Mouse (Mus musculus) frontal cortex, adult 2 months (tissue): ENCODE results near the gene Chrnb2. TPM values are rescaled to one million over a fixed set of nuclear protein-coding genes. Genes with fewer than 3 reads are reported as not detected.

ENCODE experiments used
- DNase-seq, 2 experiments: peaks; one replicate each; pipeline ENCODE4 v3.0.0; 2022; ENCODE audit warnings: low spot score in 1 of 2; ENCODE audit errors: extremely low spot score in 1 of 2
- polyA plus RNA-seq: library from polyadenylated mRNA; depleted of rRNA; stranded (reverse); fragments of >200 nt; gene quantifications from 2 replicates; pipeline ENCODE4 v1.2.3, GENCODE M21; 2012; rRNA removed

Chrnb2 gene
- polyA plus RNA-seq, 1 experiment, result 26.7 TPM

DNA sequence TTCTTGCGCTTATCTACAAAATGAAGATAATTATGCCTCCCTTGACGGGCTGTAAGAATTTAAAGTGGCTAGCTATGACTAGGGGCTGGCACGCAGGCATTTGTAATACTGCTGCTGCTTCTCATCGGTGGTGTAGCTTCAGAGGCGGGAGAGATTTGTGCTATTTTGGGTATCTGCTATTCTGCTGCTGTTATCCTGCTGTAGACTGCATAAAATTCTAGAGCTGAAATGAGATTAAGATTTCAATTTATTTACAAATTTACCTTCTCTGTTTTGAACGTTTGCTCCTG lies 48.5 kb downstream of the Chrnb2 start:
- peak in 1 of 2 experiments; percentile 42 for DNase-seq

DNA sequence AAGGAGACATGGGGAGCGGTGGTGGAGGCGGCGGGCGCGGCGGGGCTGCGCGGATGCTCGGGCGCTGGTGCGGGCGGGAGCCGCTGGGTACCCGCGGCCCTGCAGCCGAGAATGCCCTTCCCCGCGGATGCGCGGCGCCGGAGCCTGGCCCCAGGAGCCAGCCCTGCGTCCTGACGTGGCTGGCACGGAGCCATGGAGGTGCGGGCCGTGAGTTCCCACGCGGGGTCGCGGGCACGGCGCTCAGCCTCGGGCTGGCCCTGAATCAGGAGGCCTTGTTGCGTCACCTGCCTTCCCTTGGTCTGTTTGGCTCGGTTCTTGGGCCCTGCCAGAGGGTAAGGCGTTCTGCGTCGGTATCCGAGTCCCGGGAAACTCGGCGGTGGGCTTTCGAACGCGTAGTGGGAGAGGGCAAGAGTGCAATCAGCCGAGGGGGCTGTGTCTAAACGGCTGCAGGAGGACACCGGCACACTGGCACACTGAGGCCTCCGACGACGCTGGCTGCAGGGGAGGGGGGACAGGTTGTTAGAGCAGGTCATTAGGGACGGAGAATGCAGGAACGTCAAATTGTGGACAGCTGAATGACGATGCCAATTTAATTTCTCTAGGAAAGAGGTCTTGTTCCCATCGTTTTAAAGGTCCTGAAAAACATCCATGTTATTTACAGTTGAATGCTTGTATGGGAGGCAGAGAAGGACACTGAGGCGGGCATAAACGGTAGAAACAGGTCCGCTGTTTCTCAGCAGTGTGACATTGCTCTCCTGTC lies 49.0 kb downstream of the Chrnb2 start:
- peak; percentile 29 to 57 for DNase-seq

DNA sequence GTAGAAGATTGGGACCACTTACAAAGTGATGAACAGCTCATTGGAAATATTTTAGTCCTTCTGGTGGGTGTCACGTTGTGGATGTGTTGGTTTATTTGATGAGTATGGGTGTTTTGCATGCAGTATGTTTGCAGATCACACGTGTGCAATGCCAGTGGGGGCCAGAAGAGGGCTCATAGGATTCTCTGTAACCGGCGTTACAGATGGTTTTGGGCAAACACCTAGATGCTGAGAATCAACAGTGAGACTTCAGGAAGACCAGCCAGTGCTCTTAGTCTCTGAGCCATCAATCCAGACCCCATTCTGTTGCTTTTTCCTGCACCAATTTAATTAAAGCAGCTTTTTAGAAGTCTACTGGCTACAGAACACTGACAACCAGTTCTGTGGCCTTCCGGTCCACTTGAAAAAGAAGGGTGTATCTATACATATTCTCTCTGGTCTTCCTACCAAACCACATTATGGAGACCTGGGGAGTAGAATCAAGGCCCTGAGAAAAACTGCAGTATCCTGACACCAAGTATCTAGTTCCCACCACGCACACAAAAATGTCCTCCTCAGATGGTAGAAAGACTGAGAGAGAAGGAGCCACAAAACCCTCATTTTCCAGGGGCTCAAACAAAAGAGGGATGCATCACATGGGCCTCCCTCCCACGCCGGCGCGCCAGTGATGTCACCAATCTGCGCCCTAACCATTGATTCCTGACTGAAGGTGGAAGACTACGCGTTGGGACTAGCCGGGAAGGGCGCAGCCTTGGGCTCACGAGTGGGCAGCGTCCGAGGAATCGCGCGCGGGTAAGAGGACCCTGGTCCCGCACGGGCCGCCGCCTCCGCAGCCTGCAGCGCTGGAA lies 49.8 kb downstream of the Chrnb2 start, which contains the start of gene Adar:
Gene Adar (plus strand): TSS at position 664 of the 848 bp plus-strand sequence.
- peak; percentile 89 to 96 for DNase-seq

DNA sequence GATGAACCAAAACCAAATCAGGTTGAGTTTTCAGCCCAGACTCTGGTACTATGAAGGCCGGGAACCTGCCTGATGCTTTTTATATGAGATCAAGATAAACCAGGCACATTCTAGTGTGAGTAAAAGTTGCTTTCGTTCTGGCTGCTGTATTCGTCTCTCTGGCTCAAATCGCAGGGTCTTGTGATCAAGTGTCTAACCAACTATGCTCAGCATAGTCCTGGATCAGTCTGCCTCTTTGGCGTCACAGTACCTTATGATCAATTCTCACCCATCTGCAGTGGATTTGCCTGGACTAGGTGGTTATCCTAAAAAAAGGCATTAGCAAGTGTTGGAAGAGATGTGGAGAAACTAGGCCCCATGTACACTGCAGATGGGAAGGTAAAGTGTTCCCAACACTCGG lies 60.4 kb downstream of the Chrnb2 start:
- DNase-seq, result peak in 1 of 2 experiments; percentile 15

- DNase-seq, result no peak
These were observed 60.8 kb downstream of the Chrnb2 start for GRCm38 (mm10) chr3:89703596-89703995.

DNA sequence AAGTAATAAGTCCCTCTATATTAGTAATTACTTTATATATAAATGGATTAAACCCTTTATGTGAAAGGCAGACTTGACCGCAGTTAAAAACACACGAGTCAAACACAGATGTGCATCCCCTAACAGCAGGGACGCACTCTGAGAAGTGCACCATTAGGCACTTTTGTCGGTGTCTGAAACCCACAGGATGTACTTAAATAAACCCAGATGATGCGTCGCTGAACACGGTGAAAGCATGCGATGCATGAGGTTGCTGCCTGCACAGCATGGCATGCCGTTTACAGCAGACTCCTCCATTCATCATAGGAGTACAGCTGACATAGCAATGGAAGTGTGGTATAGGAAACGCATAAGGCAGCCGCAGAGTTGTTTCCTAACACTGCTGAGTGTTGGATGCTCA lies 64.0 kb downstream of the Chrnb2 start:
- no peak for DNase-seq

- DNase-seq, result no peak
These were observed 65.5 kb downstream of the Chrnb2 start for GRCm38 (mm10) chr3:89698958-89699357.

Other genes starting within 250 kb of the Chrnb2 start
- gene Kcnn3, start 244.5 kb downstream of the Chrnb2 start, polyA plus RNA-seq, result 11.4 and 15.8 TPM in 2 replicates
- 99.0 and 108 TPM in 2 replicates for gene Adar, start 49.6 kb downstream of the Chrnb2 start, polyA plus RNA-seq
- gene Ube2q1, start 9.0 kb upstream of the Chrnb2 start, polyA plus RNA-seq, result 56.9 and 58.0 TPM in 2 replicates
- 2.0 and 2.4 TPM in 2 replicates for gene She, start 66.7 kb upstream of the Chrnb2 start, polyA plus RNA-seq
- 1.7 and 2.3 TPM in 2 replicates for gene Il6ra, start 148.6 kb upstream of the Chrnb2 start, polyA plus RNA-seq
- 104 and 105 TPM in 2 replicates for gene Atp8b2, start 198.9 kb upstream of the Chrnb2 start, polyA plus RNA-seq
- 88.0 and 96.1 TPM in 2 replicates for gene Hax1, start 234.1 kb upstream of the Chrnb2 start, polyA plus RNA-seq